Mouse (Mus musculus) frontal cortex, postnatal 10 days (tissue): ENCODE results near the gene Cntn5.

ENCODE experiments used
- DNase-seq, 2 experiments: peaks; one replicate each; pipeline ENCODE4 v3.0.0; 2022; ENCODE audit warnings: low spot score in 2 of 2, mixed read lengths in 1 of 2

The Cntn5 gene

GRCm38 (mm10) chr9:10904616-10905363 lies at the start of gene Cntn5:
TSS of gene Cntn5 (minus strand) at chr9:10904775.
- DNase-seq, result peak; percentile 63 to 74

- DNase-seq, result no peak
Measured at GRCm38 (mm10) chr9:10950470-10950869, 45.9 kb upstream of the Cntn5 start.

- peak in 1 of 2 experiments; percentile 62 for DNase-seq
Measured at GRCm38 (mm10) chr9:10909573-10909972, 5.0 kb upstream of the Cntn5 start.

GRCm38 (mm10) chr9:10905696-10906095 lies 1.1 kb upstream of the Cntn5 start:
- DNase-seq, result no peak

GRCm38 (mm10) chr9:10879758-10880157 lies 24.8 kb downstream of the Cntn5 start:
- DNase-seq, result no peak

- DNase-seq, result no peak
Measured at GRCm38 (mm10) chr9:10873881-10874280, 30.7 kb downstream of the Cntn5 start.

GRCm38 (mm10) chr9:10856204-10856892 lies 48.2 kb downstream of the Cntn5 start:
- DNase-seq, result no peak

GRCm38 (mm10) chr9:10816711-10817110 lies 87.9 kb downstream of the Cntn5 start:
- DNase-seq, result no peak

- no peak for DNase-seq
Measured at GRCm38 (mm10) chr9:10797158-10797557, 107.4 kb downstream of the Cntn5 start.

GRCm38 (mm10) chr9:10795102-10795501 lies 109.5 kb downstream of the Cntn5 start:
- no peak for DNase-seq

GRCm38 (mm10) chr9:10731878-10732277 lies 172.7 kb downstream of the Cntn5 start:
- DNase-seq, result no peak

- no peak for DNase-seq
Measured at GRCm38 (mm10) chr9:10724191-10724590, 180.4 kb downstream of the Cntn5 start.

GRCm38 (mm10) chr9:10722121-10722520 lies 182.5 kb downstream of the Cntn5 start:
- no peak for DNase-seq

- DNase-seq, result no peak
Measured at GRCm38 (mm10) chr9:10718986-10719385, 185.6 kb downstream of the Cntn5 start.

GRCm38 (mm10) chr9:10713641-10714040 lies 190.9 kb downstream of the Cntn5 start:
- DNase-seq, result no peak

GRCm38 (mm10) chr9:10681646-10682045 lies 222.9 kb downstream of the Cntn5 start:
- no peak for DNase-seq

GRCm38 (mm10) chr9:10681181-10681580 lies 223.4 kb downstream of the Cntn5 start:
- DNase-seq, result no peak

- no peak for DNase-seq
Measured at GRCm38 (mm10) chr9:10668676-10669075, 235.9 kb downstream of the Cntn5 start.

GRCm38 (mm10) chr9:10667438-10667837 lies 237.1 kb downstream of the Cntn5 start:
- no peak for DNase-seq

- no peak for DNase-seq
Measured at GRCm38 (mm10) chr9:10665756-10666155, 238.8 kb downstream of the Cntn5 start.

GRCm38 (mm10) chr9:10663101-10663500 lies 241.5 kb downstream of the Cntn5 start:
- DNase-seq, result peak; percentile 24 to 40

GRCm38 (mm10) chr9:10659478-10659877 lies 245.1 kb downstream of the Cntn5 start:
- no peak for DNase-seq

- DNase-seq, result no peak
Measured at GRCm38 (mm10) chr9:10658086-10658485, 246.5 kb downstream of the Cntn5 start.
